Comparison of ENCODE assay signal across 22 mouse cellular contexts in the genomic region with DNA sequence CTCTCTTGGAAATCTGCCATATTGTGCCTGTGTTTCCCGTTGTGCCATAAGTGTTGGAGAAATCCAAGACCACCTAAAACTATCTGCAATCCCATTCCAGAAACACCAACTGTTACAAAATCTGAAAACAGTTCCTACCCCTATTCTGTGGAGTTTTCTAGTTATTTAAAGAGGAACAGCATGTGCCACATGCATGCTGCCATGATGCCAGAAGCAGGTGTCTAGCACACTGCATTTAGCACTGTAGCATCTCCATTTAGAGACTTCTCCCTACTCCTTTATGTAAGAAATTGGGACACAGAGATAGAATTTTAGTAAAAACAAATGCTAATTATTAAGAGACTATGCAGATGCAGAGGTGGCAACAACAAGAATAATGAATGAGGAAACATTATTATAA.
A peak's percentile ranks its signal among the peaks of the same experiment; 100 is the strongest.
DNase-seq lines count a peak whose midpoint lies in the region; ATAC-seq and TF ChIP-seq lines count a peak whose summit lies in the region.
"Had no signal": no experiment of that assay in that cellular context is flagged by ENCODE, and none has a peak within 500 bp of the region (broad histone marks: within the 10 kb centered on the region; RNA-seq: fewer than 3 reads in every experiment).

No protein-coding gene starts in this region.

- H3K27ac ChIP-seq in left cerebral cortex, adult 2 months: peak overlapping the region; percentile 60; the same call in 1 of the 2 replicates
- H3K27ac ChIP-seq in cortical plate, adult 2 months (ENCODE audit: insufficient read depth, low read length): peak overlapping the region; percentile 86; the same call in 1 of the 2 replicates
- H3K27ac ChIP-seq: embryonic facial prominence, embryonic 15.5 days; hindbrain, embryonic 10.5 days; hindbrain, postnatal 0 days; midbrain, embryonic 15.5 days; neural tube, embryonic 12.5 days had no signal

- TF ChIP-seq POLR2A in cortical plate, adult 2 months (IDR thresholded peaks at IDR 0.05; ENCODE audit: extremely low read depth, insufficient read depth, low read length): no peak

- peaks cover 4% of the 10 kb centered on the region; the same call in 1 of the 2 replicates for H3K4me1 ChIP-seq in cortical plate, adult 2 months (ENCODE audit: control insufficient read depth, insufficient read depth, low read length)
- H3K4me1 ChIP-seq: embryonic facial prominence, embryonic 15.5 days; hindbrain, embryonic 10.5 days; midbrain, embryonic 15.5 days; neural tube, embryonic 12.5 days had no signal

- no peak overlapping the region for H3K4me3 ChIP-seq in left cerebral cortex, adult 2 months
- no peak overlapping the region for H3K4me3 ChIP-seq in cortical plate, adult 2 months (ENCODE audit: insufficient read depth, low read length)
- H3K4me3 ChIP-seq: embryonic facial prominence, embryonic 15.5 days; hindbrain, embryonic 10.5 days; midbrain, embryonic 15.5 days; neural tube, embryonic 12.5 days had no signal

- no peak for DNase-seq in frontal cortex, postnatal 14 days (ENCODE audit: low spot score in 2 of 2)
- DNase-seq in left cerebral cortex, adult 2 months (ENCODE audit: extremely low spot score in 1 of 2, low spot score in 2 of 2): no peak
- no peak for DNase-seq in left cerebral cortex, adult 18-20 months (ENCODE audit: low spot score in 2 of 2)
- DNase-seq in left cerebral cortex, postnatal 14 days (ENCODE audit: low spot score in 2 of 2): peak; percentile 30 to 60
- DNase-seq in heart, adult 11 months: no peak
- DNase-seq: adrenal gland, adult 2 months; B cell, adult 2 months; cerebellum, adult 2 months; cerebellum, postnatal 36 days; kidney, adult 9 months; kidney, postnatal 25 days; lung, postnatal 4 days; spleen, adult 18-20 months had no signal

- ATAC-seq in frontal cortex, adult (ENCODE audit: low TSS enrichment): peak; percentile 89
- no peak for ATAC-seq in CD4-positive, CD25-positive, alpha-beta regulatory T cell, adult 4 months
- ATAC-seq: hindbrain, postnatal 0 days; intestine, embryonic 16.5 days; midbrain, embryonic 15.5 days had no signal

- TF ChIP-seq CTCF in left cerebral cortex, adult 2 months (IDR thresholded peaks at IDR 0.05): no peak
- TF ChIP-seq CTCF in cortical plate, adult 2 months (IDR thresholded peaks at IDR 0.05; ENCODE audit: extremely low read depth, insufficient read depth, low read length): no peak

- intact Hi-C loops in left cerebral cortex, adult 2 months (cut with DNase I): no loop called here
- intact Hi-C loops in left cerebral cortex, postnatal 14 days (cut with DNase I): no loop called here

Comparison
In these comparisons a context has a peak if more than half of its experiments do, and no peak if none do; other contexts are left out.
1. DNase-seq: peak in left cerebral cortex, postnatal 14 days (2 of 2); none in frontal cortex, postnatal 14 days (0 of 2), left cerebral cortex, adult 2 months (0 of 2), left cerebral cortex, adult 18-20 months (0 of 2) and heart, adult 11 months (single experiment).